Mouse (Mus musculus) spleen, adult 18-20 months (tissue): ENCODE measurements at regions not wholly inside any gene's neighbourhood (a gene's known extent, or its start where the extent isn't known, plus 50 kb on each side); places are given as distances from the start of the nearest gene placed in this dataset.
A peak's percentile ranks its signal among the peaks of the same experiment; 100 is the strongest.

Experiments used
- DNase-seq, 2 experiments: peaks; one replicate each; pipeline ENCODE4 v3.0.0; 2022; ENCODE audit warnings: mixed read lengths in 2 of 2

GRCm38 (mm10) chr8:34623783-34624182, 512.2 kb upstream of the Gm10131 start:
- DNase-seq = no peak

GRCm38 (mm10) chr8:34622177-34623114, 510.9 kb upstream of the Gm10131 start:
- peak in 1 of 2 experiments; percentile 11 for DNase-seq

GRCm38 (mm10) chr8:34618046-34618445, 506.5 kb upstream of the Gm10131 start:
- DNase-seq = no peak

- DNase-seq = no peak
Observed at GRCm38 (mm10) chr8:34614987-34615386, 503.4 kb upstream of the Gm10131 start.

- DNase-seq = no peak
Observed at GRCm38 (mm10) chr8:34614031-34614526, 502.5 kb upstream of the Gm10131 start.

GRCm38 (mm10) chr8:34613138-34613537, 501.6 kb upstream of the Gm10131 start:
- DNase-seq = no peak

- no peak for DNase-seq
Observed at GRCm38 (mm10) chr8:34612396-34612795, 500.9 kb upstream of the Gm10131 start.

- no peak for DNase-seq
Observed at GRCm38 (mm10) chr8:34610186-34610585, 498.6 kb upstream of the Gm10131 start.

GRCm38 (mm10) chr8:34607426-34607825, 495.9 kb upstream of the Gm10131 start:
- no peak for DNase-seq

- DNase-seq = no peak
Observed at GRCm38 (mm10) chr8:34605031-34605430, 493.5 kb upstream of the Gm10131 start.

GRCm38 (mm10) chr8:34604581-34604980, 493.0 kb upstream of the Gm10131 start:
- DNase-seq = no peak

- DNase-seq = no peak
Observed at GRCm38 (mm10) chr8:34601426-34601953, 490.0 kb upstream of the Gm10131 start.

- DNase-seq = no peak
Observed at GRCm38 (mm10) chr8:34600880-34601279, 489.3 kb upstream of the Gm10131 start.

GRCm38 (mm10) chr8:34596593-34596992, 485.1 kb upstream of the Gm10131 start:
- no peak for DNase-seq

GRCm38 (mm10) chr8:34590976-34591749, 479.6 kb upstream of the Gm10131 start:
- no peak for DNase-seq

- DNase-seq = no peak
Observed at GRCm38 (mm10) chr8:34578043-34578442, 466.5 kb upstream of the Gm10131 start.

GRCm38 (mm10) chr8:34574009-34574408, 462.5 kb upstream of the Gm10131 start:
- no peak for DNase-seq

GRCm38 (mm10) chr8:34573007-34573881, 461.7 kb upstream of the Gm10131 start:
- DNase-seq = no peak

- DNase-seq = no peak
Observed at GRCm38 (mm10) chr8:34571736-34572135, 460.2 kb upstream of the Gm10131 start.

GRCm38 (mm10) chr8:34562278-34562677, 450.7 kb upstream of the Gm10131 start:
- no peak for DNase-seq

- DNase-seq = no peak
Observed at GRCm38 (mm10) chr8:34549786-34550185, 438.2 kb upstream of the Gm10131 start.

GRCm38 (mm10) chr8:34546815-34547214, 435.3 kb upstream of the Gm10131 start:
- DNase-seq = no peak
